Mouse (Mus musculus) erythroblast, embryonic 14.5 days (primary cell): ENCODE results near the gene Nmral1. TPM values are rescaled to one million over a fixed set of nuclear protein-coding genes. Genes with fewer than 3 reads are reported as not detected.
"Not testable (repeated sequence)": the region's sequence is repeated elsewhere in the genome, so short reads cannot be mapped to it uniquely, and the experiment has no call there.

Experiments
- H3K27me3 ChIP-seq: 2 replicates; pipeline ENCODE4 v1.6.1; 2012; ENCODE audit warnings: inconsistent platforms; ENCODE audit not compliant: control insufficient read depth
- H3K36me3 ChIP-seq: 2 replicates; pipeline ENCODE4 v1.6.1; 2012; ENCODE audit warnings: mild to moderate bottlenecking, inconsistent platforms; ENCODE audit not compliant: control insufficient read depth
- H3K4me1 ChIP-seq: 2 replicates; pipeline ENCODE4 v1.6.1; 2012; ENCODE audit warnings: inconsistent platforms; ENCODE audit not compliant: control insufficient read depth
- H3K4me3 ChIP-seq: replicated peaks from 2 replicates; pipeline ENCODE3; 2012; ENCODE audit warnings: moderate library complexity, mild to moderate bottlenecking, inconsistent platforms
- H3K9me3 ChIP-seq: 2 replicates; pipeline ENCODE4 v1.6.1; 2012; ENCODE audit warnings: low read length, inconsistent platforms, mixed read lengths; ENCODE audit not compliant: control insufficient read depth
- GATA1 ChIP-seq: IDR thresholded peaks from 2 replicates; pipeline ENCODE4 v1.6.1; 2012; ENCODE audit warnings: low read length, inconsistent platforms, mixed read lengths
- TAL1 ChIP-seq: IDR thresholded peaks from 3 replicates; pipeline ENCODE4 v1.6.1; 2012; ENCODE audit warnings: low read length, inconsistent platforms, mixed read lengths
- polyA plus RNA-seq: library from polyadenylated mRNA; stranded (reverse); fragments of >175 nt; gene quantifications from 2 replicates; pipeline ENCODE4 v1.2.3, GENCODE M21; 2012

Nmral1 gene
- polyA plus RNA-seq, 1 experiment, result 1.9 TPM

- no peaks in the 10 kb centered on the region for H3K36me3 ChIP-seq
- no peaks in the 10 kb centered on the region for H3K27me3 ChIP-seq
- peaks cover 52% of the 10 kb centered on the region for H3K4me1 ChIP-seq
- no peaks in the 10 kb centered on the region for H3K9me3 ChIP-seq
- H3K4me3 ChIP-seq, result no peak overlapping the region
- TF ChIP-seq TAL1, result no peak
- TF ChIP-seq GATA1, result no peak
Observed at GRCm38 (mm10) chr16:4722128-4722914, 3.2 kb upstream of the Nmral1 start.

- H3K27me3 ChIP-seq, result no peaks in the 10 kb centered on the region
- H3K4me1 ChIP-seq, result peaks cover 32% of the 10 kb centered on the region
- no peaks in the 10 kb centered on the region for H3K9me3 ChIP-seq
- H3K36me3 ChIP-seq, result peaks cover 41% of the 10 kb centered on the region
- H3K4me3 ChIP-seq, result peak overlapping the region; percentile 85
- TF ChIP-seq GATA1, result no peak
- no peak for TF ChIP-seq TAL1
Observed at GRCm38 (mm10) chr16:4717866-4718265, 1.3 kb downstream of the Nmral1 start.

GRCm38 (mm10) chr16:4713861-4714710 is 5.1 kb downstream of the Nmral1 start:
- Histone ChIP-seq H3K9me3 (no peaks in the 10 kb centered on the region), H3K4me1 (peaks cover 18% of the 10 kb centered on the region), H3K36me3 (peaks cover 77% of the 10 kb centered on the region), H3K4me3 (no peak overlapping the region), H3K27me3 (no peaks in the 10 kb centered on the region)
- no peak for TF ChIP-seq GATA1
- no peak for TF ChIP-seq TAL1

GRCm38 (mm10) chr16:4711173-4711572 is 8.0 kb downstream of the Nmral1 start:
- no peak for TF ChIP-seq TAL1
- no peak for TF ChIP-seq GATA1
- H3K36me3 ChIP-seq, result peaks cover 98% of the 10 kb centered on the region
- H3K27me3 ChIP-seq, result no peaks in the 10 kb centered on the region
- H3K9me3 ChIP-seq, result no peaks in the 10 kb centered on the region
- H3K4me3 ChIP-seq, result no peak overlapping the region
- peaks cover 3% of the 10 kb centered on the region for H3K4me1 ChIP-seq

- Histone ChIP-seq H3K27me3 (no peaks in the 10 kb centered on the region), H3K36me3 (peaks cover 97% of the 10 kb centered on the region)
Observed at GRCm38 (mm10) chr16:4705541-4705940, 13.6 kb downstream of the Nmral1 start.

GRCm38 (mm10) chr16:4702646-4703045 is 16.5 kb downstream of the Nmral1 start:
- TF ChIP-seq GATA1 (no peak), TAL1 (no peak)
- Histone ChIP-seq H3K27me3 (no peaks in the 10 kb centered on the region), H3K9me3 (no peaks in the 10 kb centered on the region), H3K36me3 (peaks cover 98% of the 10 kb centered on the region), H3K4me3 (no peak overlapping the region), H3K4me1 (no peaks in the 10 kb centered on the region)

More at GRCm38 (mm10) chr16:4705541-4705940, 13.6 kb downstream of the Nmral1 start:
- no peak overlapping the region for H3K4me3 ChIP-seq
- no peaks in the 10 kb centered on the region for H3K9me3 ChIP-seq
- H3K4me1 ChIP-seq, result no peaks in the 10 kb centered on the region
- TF ChIP-seq GATA1 (no peak), TAL1 (no peak)

- TF ChIP-seq GATA1 (no peak), TAL1 (no peak)
- H3K9me3 ChIP-seq, result no peaks in the 10 kb centered on the region
- H3K27me3 ChIP-seq, result no peaks in the 10 kb centered on the region
- H3K36me3 ChIP-seq, result peaks cover 98% of the 10 kb centered on the region
- no peak overlapping the region for H3K4me3 ChIP-seq
- no peaks in the 10 kb centered on the region for H3K4me1 ChIP-seq
Observed at GRCm38 (mm10) chr16:4701211-4701610, 17.9 kb downstream of the Nmral1 start.

- not testable (repeated sequence) for H3K27me3 ChIP-seq
Observed at GRCm38 (mm10) chr16:4689371-4689770, 29.8 kb downstream of the Nmral1 start.

GRCm38 (mm10) chr16:4684457-4684791 is 34.7 kb downstream of the Nmral1 start:
- Histone ChIP-seq H3K36me3 (peaks cover 25% of the 10 kb centered on the region), H3K4me1 (peaks cover 55% of the 10 kb centered on the region), H3K4me3 (peak overlapping the region; percentile 79), H3K9me3 (no peaks in the 10 kb centered on the region), H3K27me3 (no peaks in the 10 kb centered on the region)
- no peak for TF ChIP-seq GATA1
- TF ChIP-seq TAL1, result no peak

More at GRCm38 (mm10) chr16:4689371-4689770, 29.8 kb downstream of the Nmral1 start:
- Histone ChIP-seq H3K36me3 (peaks cover 72% of the 10 kb centered on the region), H3K4me1 (peaks cover 20% of the 10 kb centered on the region)
- not testable (repeated sequence) for H3K9me3 ChIP-seq, H3K4me3 ChIP-seq
